Mouse (Mus musculus) embryo, embryonic 10 days (tissue): ENCODE data around the gene Naa80.

Experiments used
- DNase-seq: peaks from one replicate; pipeline ENCODE4 v3.0.0-alpha.2; 2015; ENCODE audit warnings: low spot score

The Naa80 gene

DNA sequence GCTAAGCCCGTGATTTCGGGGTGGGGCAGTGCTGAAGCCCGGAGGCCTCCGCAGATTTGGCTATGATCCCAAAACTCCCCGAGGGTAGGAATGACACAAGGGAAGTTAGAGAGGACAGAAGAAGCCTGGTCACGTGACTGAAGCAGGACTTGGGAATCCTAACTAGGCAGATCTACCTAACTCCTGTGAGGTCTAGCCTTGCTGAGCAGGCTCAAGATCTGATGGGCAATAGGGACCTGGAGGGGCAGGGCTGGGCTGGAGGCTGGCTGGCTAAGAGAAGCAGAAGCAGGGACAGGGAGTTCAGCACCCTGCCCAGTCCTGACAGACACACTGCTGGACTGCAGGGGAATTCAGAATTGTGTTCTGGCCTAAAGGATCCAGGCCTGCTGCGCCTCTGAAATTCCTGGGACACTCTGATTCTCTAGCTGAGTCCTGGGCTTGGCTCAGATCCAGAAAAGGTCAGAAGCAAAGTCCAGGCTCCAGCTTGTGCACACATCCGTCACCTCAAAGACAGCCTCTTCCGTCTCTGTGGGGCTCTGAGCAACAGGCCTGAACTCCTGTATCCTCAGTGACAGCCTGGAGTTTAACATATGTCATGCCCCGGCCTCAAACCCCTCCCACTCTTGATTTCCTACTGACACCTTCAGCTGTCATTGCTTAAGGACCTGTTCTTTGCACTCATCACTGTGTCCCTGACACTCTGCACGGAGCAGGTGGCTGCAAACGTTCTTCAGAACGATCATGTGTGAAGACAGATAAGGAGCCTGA, 40.3 kb downstream of the Naa80 start:
- DNase-seq, result no peak

- no peak for DNase-seq
Observed at GRCm38 (mm10) chr9:107619546-107619879, 40.8 kb downstream of the Naa80 start.

GRCm38 (mm10) chr9:107620954-107621353, 42.3 kb downstream of the Naa80 start:
- no peak for DNase-seq

- DNase-seq, result no peak
Observed at GRCm38 (mm10) chr9:107624539-107624938, 45.9 kb downstream of the Naa80 start.

GRCm38 (mm10) chr9:107624951-107625350, 46.3 kb downstream of the Naa80 start:
- DNase-seq, result no peak

DNA sequence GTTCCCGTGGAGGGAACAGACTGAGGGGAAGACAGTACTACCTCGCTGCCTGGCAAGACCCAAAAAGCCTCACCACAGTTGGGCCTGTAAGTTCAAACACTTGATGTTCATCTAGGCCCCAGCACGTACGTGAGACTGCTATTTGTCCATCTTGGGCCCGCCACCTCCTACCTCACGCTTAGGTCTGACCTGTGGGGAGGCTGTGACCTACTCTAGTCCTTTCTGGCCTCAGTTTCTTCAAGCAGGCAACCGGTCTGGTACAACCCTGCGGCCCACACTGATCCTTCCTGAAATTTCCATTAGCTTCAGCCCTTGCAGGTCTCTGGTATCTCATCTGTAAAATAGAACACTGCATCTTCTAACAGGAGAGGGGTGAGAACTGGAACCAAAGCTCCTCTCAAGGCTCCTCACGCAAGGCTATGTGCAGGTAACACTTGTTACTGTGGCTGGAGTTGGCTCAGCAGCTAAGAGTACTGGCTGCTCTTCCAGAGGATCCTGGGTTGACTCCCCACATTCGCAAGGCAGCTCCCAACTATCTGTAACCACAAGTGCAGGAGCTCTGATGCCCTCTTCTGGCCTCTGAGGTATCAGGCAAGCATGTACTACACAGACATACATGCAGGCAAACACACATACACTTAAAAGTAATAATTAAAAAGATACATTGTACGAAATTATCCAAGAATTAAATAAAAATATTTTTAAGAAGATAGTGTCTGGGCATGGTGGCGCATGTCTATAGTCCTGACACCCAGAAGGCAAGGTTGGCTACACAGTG, 46.9 kb downstream of the Naa80 start:
- no peak for DNase-seq

DNA sequence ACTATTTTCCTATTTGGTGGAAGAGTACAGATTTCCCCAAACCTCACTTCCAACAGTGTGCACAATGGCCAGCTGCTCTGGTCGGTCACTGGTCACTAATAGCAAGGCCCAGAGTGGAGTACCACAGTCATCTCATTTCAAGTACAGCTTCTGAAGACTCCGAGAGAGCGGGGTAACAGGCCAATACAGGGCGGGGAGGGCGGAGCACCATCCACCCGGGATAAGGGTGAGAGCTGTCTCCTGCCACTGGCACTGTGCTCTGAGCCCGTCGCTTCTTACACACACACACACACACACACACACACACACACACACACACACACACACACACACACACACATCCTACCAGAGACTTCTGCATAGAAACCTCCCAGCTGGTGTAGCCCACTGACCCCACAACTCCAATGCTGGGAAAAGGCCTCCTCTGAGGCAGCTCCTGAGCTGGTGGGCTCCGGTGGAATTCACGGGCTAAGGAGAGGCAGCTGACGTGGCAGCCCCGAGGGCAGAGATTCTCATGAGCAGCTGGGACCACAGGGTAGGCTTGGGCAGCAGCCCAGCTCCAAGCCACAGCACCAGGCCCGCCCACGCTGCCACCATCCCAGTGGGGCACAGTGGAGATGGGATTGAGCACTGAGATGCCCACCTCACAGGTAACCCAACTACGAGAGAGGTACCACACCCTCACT, 47.6 kb downstream of the Naa80 start:
- no peak for DNase-seq

DNA sequence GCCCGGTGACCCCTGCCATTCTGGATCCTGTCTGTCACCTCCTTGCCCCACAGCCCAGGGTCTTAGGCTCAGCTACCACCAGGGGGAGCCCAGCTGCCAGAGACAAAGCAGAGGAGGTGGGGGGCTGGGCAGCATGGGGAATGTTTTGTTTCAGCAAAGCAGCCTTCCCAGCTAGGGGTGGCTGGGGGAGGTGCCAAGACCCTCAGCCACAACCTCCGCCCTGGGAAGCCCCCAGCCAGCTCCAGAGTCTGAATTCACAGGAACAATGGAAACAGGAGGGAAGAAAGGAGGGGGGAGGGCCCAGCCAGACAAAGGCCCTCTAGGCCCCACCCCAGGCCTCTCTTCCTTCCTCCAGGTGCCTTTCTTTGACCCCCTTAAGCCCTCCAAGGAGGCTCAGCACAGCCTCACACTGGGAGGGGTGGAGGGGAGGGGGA, 48.2 kb downstream of the Naa80 start:
- DNase-seq, result peak; percentile 95

DNA sequence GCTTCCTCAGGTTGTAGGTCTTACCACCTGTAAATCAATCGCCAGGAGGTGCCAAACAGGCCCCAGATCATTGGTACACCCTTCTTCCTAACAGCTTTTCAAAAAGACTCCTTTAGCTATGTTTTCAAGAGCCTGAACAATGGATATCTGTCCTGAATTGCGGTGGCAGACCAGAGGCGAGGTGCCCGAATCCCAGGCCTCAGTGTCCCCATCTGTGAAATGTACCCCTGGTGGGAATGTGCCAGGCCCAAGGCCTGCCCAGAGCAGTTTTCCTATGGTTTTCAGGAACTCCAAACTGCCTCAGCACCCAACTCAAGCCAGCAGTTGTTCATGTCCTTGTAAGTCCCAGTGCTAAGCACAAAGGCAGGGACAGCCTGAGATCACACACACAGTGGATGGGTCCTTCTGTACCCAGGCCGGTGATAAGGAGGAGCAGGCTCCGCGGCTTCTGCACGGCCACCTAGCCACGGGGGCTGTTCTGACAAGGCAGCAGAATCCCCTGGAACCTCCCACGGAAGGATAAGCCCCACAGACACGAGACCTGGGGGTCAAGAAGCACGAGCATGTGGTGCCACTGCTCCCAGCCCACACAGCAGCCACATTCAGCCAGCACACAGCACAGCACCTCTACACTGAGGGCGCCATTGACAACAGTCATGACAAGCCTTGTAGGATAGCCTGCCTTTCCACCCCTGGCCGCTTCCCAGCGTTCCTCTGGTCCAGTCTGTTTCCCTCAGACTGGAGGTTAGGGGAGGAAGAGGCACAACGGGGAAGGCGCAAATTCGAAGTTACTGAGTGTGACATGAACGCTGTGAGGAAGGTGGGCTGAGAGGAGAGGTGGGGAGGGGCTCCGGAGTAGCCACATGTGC, 48.9 kb downstream of the Naa80 start:
- no peak for DNase-seq

GRCm38 (mm10) chr9:107628721-107629410, 50.2 kb downstream of the Naa80 start:
- peak; percentile 55 for DNase-seq

DNA sequence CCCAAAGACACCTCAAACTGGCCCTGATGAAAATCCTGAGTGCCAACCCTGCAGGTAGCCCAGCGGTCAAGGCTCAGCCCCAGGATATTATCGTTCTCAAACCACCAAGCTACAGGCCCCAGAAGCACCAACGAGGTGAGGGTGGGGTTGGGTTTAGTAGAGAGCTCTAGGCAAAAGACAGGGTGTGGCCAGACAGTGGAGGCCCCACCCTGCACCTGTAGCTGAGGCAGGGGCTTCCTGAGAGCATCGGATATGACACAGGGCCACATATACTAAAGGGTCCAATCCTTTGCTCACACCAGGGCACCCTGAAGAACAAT, 50.7 kb downstream of the Naa80 start:
- no peak for DNase-seq

DNA sequence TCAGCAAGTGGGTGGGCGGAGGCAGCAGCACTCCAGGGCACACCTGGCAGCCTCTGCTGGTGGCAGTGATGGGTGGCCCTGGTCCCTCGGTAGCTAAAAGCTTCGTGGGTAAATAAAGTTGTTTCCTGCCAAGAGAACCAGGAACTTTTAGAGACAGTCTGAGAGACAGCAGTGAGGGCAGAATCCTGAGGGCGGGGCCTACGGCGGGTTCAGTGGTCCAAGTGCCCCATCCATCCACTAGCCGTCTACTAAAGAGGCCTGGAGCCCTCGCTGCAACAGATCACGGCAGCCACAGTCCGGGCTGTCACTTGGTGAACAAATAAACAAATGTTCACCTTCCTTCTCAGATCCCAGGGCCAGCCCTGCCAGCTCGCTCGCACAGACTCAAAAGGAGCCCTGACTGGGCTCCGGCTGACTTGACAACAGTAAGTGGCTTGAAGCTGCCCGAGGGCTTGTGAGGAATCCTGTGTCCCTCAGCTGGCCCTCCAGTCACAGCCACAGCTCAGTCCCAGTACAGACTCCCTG, 51.3 kb downstream of the Naa80 start:
- DNase-seq, result peak; percentile 71

GRCm38 (mm10) chr9:107630576-107630975, 51.9 kb downstream of the Naa80 start:
- DNase-seq, result peak; percentile 86

GRCm38 (mm10) chr9:107631311-107631826, 52.7 kb downstream of the Naa80 start:
- DNase-seq, result no peak

GRCm38 (mm10) chr9:107631861-107632260, 53.2 kb downstream of the Naa80 start:
- no peak for DNase-seq

DNA sequence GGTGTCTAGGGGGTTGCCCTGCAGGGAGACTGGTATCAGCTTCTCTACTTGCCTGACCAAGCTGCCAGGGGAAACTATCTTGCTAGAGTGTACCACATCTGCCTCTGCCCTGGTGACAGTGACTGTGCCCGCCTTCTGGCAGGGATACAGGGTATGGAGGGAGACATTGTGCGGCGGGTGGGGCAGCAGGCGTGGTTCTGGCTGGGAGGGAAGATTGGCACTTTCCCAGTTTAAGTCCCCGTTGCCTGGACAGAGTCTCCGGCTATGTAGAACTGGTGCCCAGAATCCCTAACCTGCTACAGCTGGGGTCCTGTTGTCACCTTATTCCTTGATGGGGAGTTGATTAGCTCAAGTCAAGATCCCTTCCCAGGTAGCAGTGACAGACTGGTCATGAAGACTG, 53.8 kb downstream of the Naa80 start:
- DNase-seq, result no peak

DNA sequence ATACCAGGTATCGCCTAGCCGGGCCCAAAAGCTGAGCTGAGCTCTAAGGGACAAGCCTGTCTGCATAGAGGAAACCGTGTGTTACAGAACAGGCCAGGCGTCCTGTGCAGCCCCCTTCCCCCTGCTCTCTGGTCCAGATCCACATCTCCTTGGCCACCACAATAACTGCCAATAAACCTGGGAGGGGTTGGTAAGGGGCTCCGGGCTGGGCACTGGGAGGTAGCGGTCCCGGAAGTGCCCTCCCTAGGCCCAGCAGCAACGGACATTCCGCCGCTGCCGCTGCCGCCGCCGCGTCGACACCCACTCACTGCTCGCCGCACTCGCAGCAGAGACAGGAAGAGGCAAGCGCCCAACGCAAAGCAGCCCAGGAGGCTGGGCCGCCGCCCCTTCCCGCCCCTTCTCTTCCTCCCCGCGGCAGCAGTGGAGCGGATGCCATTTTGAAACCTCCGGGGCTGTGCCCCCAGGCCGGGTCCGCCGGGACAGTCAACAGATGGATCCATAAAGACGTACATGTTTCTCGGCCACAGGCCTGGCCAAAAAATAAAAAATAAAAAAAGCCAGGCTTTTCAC, 54.5 kb downstream of the Naa80 start:
- peak; percentile 84 for DNase-seq
